Mouse (Mus musculus) ES-E14 (cell line): ENCODE data around the gene Flna.

Source experiments
- CHD2 ChIP-seq: IDR thresholded peaks from 2 replicates; pipeline ENCODE4 v1.6.1; 2014; ENCODE audit warnings: mild to moderate bottlenecking, low read depth, low read length, inconsistent platforms
- HCFC1 ChIP-seq: IDR thresholded peaks from 2 replicates; pipeline ENCODE4 v1.6.1; 2012; ENCODE audit warnings: low read length, inconsistent platforms, borderline replicate concordance; ENCODE audit not compliant: insufficient read depth
- MAFK ChIP-seq: IDR thresholded peaks from 2 replicates; pipeline ENCODE4 v1.6.1; 2014; ENCODE audit warnings: mild to moderate bottlenecking, low read depth, low read length, inconsistent platforms; ENCODE audit not compliant: insufficient read depth
- ZNF384 ChIP-seq: IDR thresholded peaks from 2 replicates; pipeline ENCODE4 v1.6.1; 2012; ENCODE audit warnings: low read depth, low read length, inconsistent platforms

- TF ChIP-seq ZNF384 (no peak), MAFK (no peak), CHD2 (no peak), HCFC1 (no peak)
Observed at GRCm38 (mm10) chrX:74203556-74203955, 46.1 kb downstream of the Flna start.
